Mouse (Mus musculus) 416B (cell line): ENCODE data around the gene Cct8.

ENCODE experiments used
- DNase-seq: peaks from one replicate; pipeline ENCODE4 v3.0.0; 2011; ENCODE audit warnings: low read depth

Cct8 gene

GRCm38 (mm10) chr16:87445110-87445509 is 50.6 kb downstream of the Cct8 start:
- DNase-seq: no peak

DNA sequence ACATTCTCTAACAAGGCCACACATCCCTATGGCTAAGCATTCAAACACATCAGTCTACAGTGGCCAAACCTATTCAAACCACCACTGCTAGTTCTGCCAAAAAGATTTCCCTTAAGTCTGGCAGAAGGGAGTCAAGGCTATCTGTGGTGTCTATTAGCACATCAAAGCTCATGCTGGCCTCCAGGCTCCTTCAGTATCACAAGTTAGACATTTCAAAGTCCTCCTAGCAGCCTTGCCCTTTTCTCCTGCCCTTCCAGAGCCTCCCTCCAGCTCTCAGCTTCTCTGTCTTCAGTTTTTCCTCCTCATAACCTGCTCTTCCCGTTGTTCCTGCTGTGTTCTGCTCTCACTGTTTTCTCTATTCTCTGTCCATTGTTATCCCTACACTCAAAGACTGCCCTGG is 51.6 kb downstream of the Cct8 start:
- no peak for DNase-seq

DNA sequence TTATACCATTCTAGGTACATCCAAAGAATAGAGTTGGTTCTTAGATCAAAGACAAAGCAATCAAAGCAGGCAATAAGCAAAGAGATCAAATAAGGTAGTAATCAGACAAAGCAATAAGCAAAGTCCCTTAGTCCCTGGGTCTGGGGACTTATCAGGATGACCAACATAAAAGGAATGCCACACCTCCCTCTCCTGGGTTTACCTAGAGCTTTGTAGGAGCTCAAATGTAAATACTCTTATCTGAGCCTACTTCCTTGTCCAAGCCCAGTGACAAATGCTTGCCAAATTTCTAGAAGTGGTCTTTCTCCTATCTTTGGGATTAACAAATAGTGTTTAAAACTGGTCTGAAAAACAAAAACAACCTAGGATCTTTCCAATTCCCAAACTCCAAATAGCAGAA is 52.4 kb downstream of the Cct8 start:
- DNase-seq: no peak

- no peak for DNase-seq
These were observed 53.4 kb downstream of the Cct8 start for GRCm38 (mm10) chr16:87442291-87442690.

- DNase-seq: peak; percentile 79
These were observed 54.6 kb downstream of the Cct8 start for GRCm38 (mm10) chr16:87441089-87441488.

GRCm38 (mm10) chr16:87440184-87440686 is 55.4 kb downstream of the Cct8 start, which contains the start of gene Rwdd2b:
Rwdd2b (minus strand) TSS chr16:87440573.
- peak; percentile 97 for DNase-seq

- DNase-seq: no peak
These were observed 57.0 kb downstream of the Cct8 start for GRCm38 (mm10) chr16:87438697-87439096.

DNA sequence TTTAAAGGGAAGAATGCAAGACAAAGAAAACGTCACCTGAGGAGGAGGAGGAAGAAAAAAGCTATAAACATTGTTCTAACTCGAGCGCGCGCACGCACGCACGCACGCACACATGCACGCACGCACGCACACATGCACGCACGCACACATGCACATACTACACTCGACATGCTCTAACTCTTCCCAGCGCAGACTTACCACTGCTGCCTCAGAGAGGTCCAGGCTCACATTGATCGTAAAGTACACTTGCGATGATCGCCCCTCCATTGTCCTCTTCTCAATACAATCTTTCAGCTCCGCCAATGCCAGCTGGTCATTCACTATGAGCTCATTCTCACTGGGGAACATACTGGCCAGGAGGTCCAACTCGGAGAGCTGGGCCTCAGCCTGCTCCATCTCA is 58.6 kb downstream of the Cct8 start:
- no peak for DNase-seq

DNA sequence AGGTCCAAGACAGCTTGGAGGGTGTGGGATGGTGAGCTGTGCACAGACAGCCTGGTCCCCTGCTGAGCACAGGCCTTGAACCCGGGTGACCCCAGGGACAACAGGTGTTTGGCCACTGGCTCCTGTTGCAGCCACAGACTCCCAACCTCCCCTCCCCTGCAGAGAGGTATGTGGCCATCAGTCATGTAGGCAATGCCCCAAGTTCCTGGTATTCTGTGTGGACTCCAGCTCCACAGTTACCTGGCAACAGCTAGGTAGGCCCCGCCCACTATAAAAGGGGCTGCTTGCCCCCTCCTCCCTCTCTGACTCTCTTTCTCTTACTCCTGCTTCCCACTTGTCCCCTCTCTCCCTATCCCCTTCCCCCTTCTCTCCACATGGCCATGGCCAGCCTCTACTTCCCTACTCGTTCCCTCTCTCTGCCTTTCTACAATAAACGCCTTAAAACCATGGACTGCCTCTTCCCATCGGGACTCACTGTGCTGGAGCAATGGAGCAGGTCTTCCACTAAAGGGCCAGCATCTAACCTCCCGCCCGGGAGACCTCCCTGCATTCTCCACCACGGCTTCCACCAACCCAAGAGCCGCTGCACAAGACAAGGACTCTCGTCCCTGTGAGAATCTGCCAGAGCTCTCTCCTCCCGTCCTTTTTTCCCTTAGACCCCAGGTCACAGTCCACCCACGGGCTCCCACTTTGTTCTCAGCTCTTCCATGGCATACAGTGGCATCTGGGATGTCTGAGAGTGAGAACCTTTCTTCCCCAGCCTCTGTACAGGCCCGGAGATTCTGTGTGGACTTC is 60.1 kb downstream of the Cct8 start:
- DNase-seq: no peak

- no peak for DNase-seq
These were observed 60.7 kb downstream of the Cct8 start for GRCm38 (mm10) chr16:87434946-87435345.

- no peak for DNase-seq
These were observed 61.4 kb downstream of the Cct8 start for GRCm38 (mm10) chr16:87434266-87434665.
